Mouse (Mus musculus) inflammation-experienced regulatory T-cells, adult 6 months (primary cell): Measurements from ENCODE around the gene Pik3ap1. TPM values are rescaled to one million over a fixed set of nuclear protein-coding genes. Genes with fewer than 3 reads are reported as not detected.
"Not testable (repeated sequence)": the region's sequence is repeated elsewhere in the genome, so short reads cannot be mapped to it uniquely, and the experiment has no call there.

Source experiments
- ATAC-seq: one replicate; pipeline ENCODE4 v1.8.0; 2017
- polyA plus RNA-seq, 3 experiments: library from polyadenylated mRNA; unstranded; fragments of 100-300 nt; shearing (Covaris generic); gene quantifications; one replicate each; pipeline ENCODE4 v1.2.1; 2017

The Pik3ap1 gene
- polyA plus RNA-seq, 3 experiments from 2014 or later, result 2.5 to 5.5 (median 3.8) TPM

DNA sequence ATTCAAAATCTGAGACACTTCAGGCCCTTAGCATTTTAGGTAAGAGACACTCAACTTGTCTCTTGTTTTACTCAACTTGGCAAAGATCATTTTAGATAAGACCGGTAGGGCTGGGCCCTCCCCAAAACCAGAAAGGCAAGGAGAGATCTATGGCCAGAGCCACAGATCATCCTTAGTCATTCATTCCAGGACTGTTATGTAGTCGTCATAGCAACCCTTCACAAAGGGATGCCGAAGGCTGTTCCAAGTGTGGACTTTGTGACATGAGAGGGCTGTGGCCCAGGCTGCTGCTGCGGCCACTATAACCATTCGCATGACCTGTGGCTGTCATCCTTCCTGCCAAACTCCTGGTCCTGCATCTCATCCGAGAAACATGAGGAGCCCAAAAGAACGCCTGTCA, 54.5 kb downstream of the Pik3ap1 start:
- no peak for ATAC-seq

DNA sequence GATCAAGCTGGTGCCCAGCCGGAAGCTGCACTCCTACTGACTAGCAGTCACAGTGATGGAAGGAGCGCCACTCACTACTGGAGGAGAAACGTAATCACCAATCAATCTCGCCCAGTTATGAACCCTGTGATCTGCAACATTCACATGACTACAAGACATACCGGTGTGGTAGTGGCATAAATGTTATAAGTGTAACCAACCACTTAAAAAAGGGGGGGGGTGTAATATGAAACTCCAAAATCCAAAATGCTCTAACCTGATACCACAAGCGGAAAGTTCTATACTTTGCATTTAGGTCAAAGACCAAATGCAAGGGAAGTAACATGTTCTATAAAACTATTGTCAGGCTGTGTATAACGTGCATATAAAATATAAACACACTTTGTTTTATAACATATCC, 54.9 kb downstream of the Pik3ap1 start:
- ATAC-seq, result no peak

DNA sequence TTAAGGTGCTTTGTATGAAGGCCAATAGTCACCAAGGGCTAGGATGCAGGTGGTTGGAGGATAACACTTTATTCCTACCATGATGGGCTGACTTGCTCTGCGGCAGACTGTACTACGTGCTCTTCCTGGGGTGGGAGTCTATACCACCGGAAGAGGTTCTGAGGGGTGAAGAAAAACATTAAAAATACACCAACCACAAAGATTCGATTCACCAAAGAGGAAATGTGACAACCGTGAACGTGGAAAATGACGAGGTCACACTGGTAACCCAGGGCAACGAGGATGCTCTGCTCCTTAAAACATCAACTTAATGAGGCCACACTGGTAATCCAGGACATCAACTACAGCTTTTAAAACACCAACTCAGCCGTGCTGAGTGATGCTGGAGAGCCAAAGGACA, 56.2 kb downstream of the Pik3ap1 start:
- peak; percentile 95 for ATAC-seq

- ATAC-seq, result no peak
These were observed 61.1 kb downstream of the Pik3ap1 start for GRCm38 (mm10) chr19:41323813-41324212.

GRCm38 (mm10) chr19:41323125-41323524, 61.8 kb downstream of the Pik3ap1 start:
- no peak for ATAC-seq

DNA sequence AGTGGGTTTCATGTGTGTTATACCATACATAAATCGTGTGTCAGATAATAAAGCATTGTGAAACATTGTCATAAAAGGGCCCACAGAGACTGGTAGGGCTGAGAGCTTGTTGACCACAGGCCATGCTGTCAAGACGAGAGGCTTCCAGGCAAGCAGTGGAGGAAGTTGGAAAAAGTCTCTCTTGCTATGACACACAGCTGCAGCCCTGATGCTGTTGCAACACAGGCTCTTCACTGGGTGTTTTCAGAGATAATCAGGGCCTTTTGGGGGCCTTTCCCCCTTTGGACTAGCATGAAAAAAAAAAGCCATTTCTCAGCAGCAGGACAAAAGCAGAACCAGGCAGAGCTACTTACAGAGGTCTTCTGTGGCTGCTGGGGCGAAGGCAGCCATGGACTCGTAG, 63.8 kb downstream of the Pik3ap1 start:
- no peak for ATAC-seq

DNA sequence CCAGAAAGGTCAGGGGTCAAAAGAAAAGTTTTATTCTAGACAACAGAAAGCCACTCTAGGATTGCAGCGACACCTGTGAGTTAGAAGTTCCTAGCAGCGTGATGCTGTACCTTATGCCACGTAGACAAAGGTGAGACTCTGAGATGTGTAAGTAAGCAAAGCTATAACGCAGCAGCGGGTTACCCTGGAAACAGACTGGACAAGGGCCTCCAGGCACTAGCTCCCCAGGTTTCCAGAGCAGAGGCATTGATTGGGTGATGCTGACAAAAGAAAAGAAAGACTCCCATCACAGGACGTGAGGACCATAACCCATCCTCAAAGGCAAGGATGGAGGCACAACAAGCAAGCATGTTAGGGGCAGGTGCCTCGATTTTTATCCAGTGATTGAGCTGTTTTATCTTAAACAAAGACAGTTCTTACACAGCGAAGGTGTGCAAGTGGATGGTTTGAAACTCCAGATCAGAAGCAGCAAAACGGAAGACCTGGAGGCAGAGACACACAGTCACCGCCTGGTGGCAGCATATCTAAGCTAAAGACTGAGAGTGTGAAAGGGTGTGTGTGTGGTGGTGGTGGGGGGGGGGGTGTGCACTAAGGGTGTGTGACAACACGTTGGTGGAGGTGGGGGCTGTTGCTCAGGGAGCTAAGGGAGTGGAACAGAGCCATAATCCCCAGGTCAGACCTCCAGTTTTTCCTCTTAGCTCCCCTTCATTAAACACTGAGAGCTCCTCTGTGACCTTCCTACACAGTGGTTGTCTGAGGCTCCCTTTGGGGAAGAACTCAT, 67.4 kb downstream of the Pik3ap1 start:
- ATAC-seq, result peak; percentile 72

DNA sequence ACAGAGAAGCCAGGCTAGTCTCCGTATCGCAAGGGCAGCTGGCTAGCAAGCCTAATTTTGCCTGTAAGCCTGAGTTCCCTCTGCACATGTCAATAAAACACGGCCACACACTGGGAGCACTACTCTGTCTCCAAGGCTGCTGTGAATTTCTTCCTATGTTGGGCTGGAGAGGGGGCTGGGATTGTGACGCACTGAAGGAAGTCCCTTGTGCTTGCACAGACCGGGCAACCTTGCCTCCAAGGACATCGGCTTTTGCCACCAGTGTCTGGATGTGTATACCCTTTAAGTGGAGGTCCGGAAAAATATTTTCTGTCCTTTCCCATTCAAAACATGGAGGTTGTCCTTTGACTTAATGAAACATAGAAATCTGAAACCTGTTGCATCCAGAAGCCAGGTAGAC, 70.2 kb downstream of the Pik3ap1 start:
- ATAC-seq, result no peak

GRCm38 (mm10) chr19:41313663-41314062, 71.2 kb downstream of the Pik3ap1 start:
- peak; percentile 36 for ATAC-seq

GRCm38 (mm10) chr19:41312587-41312986, 72.3 kb downstream of the Pik3ap1 start:
- ATAC-seq, result not testable (repeated sequence)

DNA sequence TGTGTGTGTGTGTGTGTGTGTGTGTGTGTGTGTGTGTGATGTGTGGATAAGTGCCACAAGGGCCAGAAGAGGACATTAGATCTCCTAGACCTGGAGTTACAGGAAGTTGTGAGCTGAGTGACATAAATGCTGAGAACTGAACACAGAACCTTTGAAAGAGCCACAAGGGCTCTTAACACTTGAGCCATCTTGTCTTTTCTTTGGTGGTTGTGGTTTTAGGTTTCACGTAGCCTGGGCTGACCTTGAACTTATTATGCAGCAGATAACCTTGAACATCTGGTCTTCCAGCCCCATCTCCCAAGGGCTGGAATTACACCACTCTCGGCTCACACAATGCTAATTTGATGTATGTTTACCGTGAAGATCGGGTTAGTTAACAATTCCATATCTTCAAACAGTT, 72.9 kb downstream of the Pik3ap1 start:
- ATAC-seq, result no peak

DNA sequence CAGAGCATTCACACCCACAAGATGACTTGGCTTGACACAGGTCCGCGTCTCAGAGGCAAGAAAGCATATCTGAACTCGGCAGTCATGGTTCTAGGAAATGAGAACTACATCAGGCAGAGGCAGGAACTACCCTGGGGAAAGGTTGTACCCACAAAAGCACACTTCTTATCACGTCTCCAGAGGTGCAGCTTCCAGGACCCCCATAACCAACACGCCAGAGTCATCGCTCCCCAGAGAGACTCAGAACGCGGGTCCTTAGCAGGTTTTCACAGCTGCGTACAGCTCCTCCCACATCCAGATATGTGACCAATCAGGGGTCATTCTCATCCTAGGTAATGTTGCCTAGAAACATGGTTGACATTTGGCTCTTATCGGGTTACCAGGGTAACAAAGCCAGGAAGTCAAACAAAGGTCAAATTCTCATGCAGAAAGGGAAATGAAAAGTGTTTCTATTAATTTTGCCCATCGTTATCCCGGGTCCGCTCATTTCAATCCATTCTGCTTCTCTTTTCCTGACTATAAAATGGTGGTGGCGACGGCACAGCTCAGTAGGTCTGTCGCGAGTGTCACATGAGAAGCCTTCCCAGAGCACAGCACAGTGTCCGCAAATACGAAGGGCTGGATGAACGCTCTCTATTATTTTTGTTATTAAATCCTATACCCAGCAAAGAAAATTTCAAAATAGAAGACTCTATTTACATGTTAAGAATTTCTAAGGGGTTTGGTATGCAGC, 73.8 kb downstream of the Pik3ap1 start:
- peak; percentile 97 for ATAC-seq

GRCm38 (mm10) chr19:41303933-41304332, 81.0 kb downstream of the Pik3ap1 start:
- ATAC-seq, result no peak

DNA sequence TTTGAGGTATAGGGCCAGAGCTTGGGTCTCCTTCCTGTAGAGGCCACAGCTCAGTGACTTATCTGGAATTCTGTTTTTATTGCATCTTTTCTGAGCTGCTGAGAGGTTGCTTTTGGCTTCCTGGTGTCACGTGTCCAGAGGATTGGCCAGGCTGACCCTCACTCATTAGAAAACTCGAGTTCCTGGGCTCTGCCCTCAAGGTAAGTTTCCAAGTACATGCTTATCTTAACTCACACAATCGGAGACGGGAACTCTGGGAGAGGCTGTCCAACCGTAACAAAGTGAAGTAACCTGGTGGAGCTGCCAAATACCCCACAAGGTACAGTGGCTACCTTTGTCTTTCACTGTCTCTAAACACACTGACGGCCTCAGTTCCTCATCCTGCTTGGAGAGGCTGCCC, 81.5 kb downstream of the Pik3ap1 start:
- no peak for ATAC-seq

- no peak for ATAC-seq
These were observed 83.0 kb downstream of the Pik3ap1 start for GRCm38 (mm10) chr19:41301856-41302255.

DNA sequence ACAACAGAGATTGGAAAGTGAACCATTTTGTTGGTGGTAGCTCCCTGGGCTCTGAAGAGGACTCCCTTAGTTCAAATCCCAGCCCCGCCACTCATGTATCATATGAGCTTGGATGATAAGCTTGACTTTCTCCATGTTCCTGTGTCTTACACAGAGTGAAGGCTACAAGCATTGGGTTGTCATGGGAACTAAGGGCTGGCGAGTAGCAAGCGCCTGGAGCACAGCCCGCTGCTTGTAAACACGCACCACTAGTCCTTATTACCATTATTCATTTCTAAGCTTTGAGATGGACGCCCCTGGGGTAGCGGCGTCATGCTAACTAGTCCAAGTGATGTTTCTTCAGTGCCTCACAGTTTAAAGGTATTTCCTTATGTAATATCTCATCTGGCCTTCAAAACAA, 85.5 kb downstream of the Pik3ap1 start:
- ATAC-seq, result no peak

DNA sequence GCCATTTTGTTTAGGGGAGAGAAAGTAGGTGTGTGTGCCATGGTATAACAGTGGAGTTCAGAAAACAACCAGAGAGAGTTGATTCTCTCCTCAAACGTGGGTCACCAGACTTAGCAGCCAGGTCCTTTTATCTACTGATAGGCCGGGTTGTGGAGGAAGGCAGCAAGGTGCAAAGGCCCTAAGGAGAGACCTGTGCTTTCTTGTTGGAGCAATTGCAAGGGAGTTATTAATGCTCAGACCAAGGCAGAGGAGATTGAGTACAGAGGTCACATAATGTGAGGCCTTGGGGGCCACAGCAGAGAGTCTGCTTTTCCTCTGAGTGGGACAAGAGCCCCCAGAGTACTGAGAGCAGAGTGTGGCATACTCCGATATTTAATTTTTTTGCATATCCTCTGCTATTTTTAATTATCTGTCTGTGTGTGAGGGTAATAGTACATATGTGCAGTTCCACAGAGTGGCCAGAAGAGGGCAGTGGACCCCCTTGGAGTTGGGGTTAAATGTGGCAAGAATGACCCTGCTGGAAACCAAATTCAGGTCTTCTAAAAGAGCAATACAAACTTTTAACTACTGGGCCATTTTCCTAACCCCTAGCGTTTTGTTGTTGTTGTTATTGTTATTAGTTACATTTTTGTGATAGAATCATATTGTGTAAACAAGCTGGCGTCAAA, 93.8 kb downstream of the Pik3ap1 start:
- ATAC-seq, result no peak

DNA sequence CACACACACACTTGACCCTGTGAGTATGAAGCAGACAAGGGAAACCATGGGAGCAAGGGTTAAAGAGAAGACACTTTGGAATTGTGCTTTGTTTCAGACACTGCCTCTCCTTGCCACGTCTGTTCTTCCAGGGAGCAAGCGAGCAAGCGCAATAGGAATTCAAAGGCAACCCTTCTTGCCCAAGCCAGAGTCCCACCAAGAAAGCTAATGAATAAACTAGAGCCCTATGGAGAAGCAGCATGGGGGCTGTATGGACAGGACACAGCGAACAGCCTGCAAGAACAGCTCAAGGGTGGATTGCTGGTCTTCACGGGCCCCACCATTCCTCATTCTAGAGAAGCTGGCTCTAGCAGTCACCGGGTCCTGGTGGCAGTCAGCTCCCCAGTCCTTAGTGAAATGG, 96.3 kb downstream of the Pik3ap1 start:
- no peak for ATAC-seq

DNA sequence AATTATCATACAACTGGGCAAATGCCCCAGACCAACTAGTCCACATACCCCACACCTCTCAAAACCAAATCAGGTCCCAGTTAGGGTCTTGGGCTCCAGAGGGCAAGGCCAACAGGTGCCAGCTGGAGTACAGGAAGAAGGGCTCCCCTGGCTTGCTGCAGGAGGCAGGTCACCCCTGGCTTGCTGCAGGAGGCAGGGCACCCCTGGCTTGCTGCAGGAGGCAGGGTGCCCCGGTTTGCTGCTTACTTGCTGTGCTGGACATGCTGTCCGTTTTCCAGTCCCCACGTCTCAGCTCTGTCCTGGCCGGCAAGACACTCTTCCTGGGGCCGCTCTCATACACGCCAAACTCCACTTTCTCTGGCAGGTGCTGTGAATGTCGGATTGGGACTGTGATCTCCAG, 97.7 kb downstream of the Pik3ap1 start:
- no peak for ATAC-seq

DNA sequence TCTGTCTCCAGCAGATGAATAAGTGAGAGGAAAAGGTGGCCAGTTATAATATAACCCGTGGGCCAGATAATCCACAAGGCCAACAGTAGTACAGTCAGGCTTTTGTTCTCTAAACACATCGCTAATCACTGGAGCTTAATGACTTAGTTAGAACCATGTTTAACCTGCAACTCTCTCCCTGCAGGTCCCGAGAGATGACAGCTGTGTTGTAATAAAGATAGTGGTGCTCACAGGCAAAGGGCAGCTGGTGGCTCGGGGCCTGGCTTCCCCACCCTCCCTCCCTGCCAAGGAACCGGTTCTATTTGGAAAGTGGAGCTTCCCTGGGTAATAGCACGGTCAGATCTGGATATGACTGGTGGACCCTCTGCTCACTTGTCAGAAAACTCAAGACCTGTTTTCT, 100.4 kb downstream of the Pik3ap1 start:
- ATAC-seq, result no peak

GRCm38 (mm10) chr19:41282718-41283117, 102.2 kb downstream of the Pik3ap1 start:
- no peak for ATAC-seq

- no peak for ATAC-seq
These were observed 102.7 kb downstream of the Pik3ap1 start for GRCm38 (mm10) chr19:41282216-41282615.

GRCm38 (mm10) chr19:41279724-41280244, 105.1 kb downstream of the Pik3ap1 start:
- no peak for ATAC-seq
